Mouse (Mus musculus): ENCODE measurements around the gene 4930524B15Rik.
A peak's percentile ranks its signal among the peaks of the same experiment; 100 is the strongest.
"Not testable (repeated sequence)": the region's sequence is repeated elsewhere in the genome, so short reads cannot be mapped to it uniquely, and the experiment has no call there.

Gene 4930524B15Rik

GRCm38 (mm10) chr11:31983249-31983648 is 17.9 kb downstream of the 4930524B15Rik start:
- no peak for DNase-seq (ENCODE audit: low spot score in 2 of 2)

DNA sequence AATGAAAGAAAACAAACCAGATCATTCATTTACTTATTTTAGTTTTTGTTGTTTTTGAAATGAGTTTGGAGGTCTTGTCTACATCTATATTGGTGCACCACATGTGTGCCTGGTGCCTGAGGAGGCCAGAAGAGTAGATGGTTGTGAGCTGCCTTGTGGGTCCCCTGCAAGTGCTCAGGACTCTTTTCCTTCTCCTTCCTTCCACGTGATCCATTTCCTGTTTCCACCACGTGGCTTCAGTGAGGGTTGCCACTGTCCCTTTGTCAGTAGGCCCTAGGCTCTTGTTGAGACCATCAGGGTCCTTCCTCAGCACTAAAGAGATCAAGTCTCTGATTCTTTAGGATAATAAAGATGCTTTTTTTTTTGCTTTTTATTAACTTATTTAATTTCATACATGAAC is 19.4 kb downstream of the 4930524B15Rik start:
- no peak for DNase-seq (ENCODE audit: low spot score in 2 of 2)

DNA sequence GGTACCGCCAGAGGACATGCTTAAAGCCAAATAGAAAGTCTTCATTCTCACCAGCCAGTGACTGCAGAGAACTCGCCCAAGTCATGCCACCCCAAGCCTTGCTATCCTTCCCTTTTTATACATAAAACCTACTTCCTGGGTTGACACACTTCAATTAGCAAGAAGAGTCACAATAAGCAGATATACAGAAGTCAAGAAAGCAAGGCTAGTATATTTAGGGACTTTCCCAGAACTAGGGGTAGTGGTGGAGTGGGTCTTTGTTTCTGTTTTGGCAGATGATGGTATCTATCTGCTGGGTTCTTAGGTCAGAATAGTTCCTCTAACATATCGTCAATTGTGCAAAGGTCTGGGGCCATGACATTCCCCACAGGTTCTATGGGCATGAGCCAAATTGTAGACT is 27.1 kb downstream of the 4930524B15Rik start:
- DNase-seq (ENCODE audit: low spot score in 2 of 2), result no peak

- no peak for DNase-seq (ENCODE audit: low spot score in 2 of 2)
Measured at GRCm38 (mm10) chr11:31999716-32000115, 34.3 kb downstream of the 4930524B15Rik start.

GRCm38 (mm10) chr11:32000281-32000680 is 34.9 kb downstream of the 4930524B15Rik start, which contains the start of gene Nsg2:
Nsg2 (plus strand) TSS chr11:32000463.
- DNase-seq (ENCODE audit: low spot score in 2 of 2), result peak; percentile 72 to 92

- DNase-seq (ENCODE audit: low spot score in 2 of 2), result no peak
Measured at GRCm38 (mm10) chr11:32001181-32001910, 36.0 kb downstream of the 4930524B15Rik start.

DNA sequence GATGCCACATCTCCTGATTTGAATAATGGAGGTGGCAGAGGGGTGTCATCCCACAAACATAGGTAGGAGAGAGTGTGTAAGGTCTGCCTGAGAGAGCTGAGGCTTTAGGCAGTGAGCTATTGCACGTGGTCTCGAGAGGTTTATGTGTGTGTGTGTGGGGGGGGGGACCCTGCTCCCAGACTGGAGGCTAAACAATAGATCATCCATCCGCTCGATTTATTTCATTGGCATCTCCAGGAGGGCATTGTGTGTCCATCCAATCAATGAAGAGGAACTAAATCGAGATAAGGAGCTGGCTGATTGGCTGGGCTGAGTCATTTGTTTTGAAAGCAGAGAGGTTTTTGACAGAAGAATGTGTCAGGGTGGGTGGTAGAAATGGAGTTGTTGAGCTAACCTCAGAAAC is 37.3 kb downstream of the 4930524B15Rik start:
- peak in 1 of 2 experiments; percentile 53 for DNase-seq (ENCODE audit: low spot score in 2 of 2)

DNA sequence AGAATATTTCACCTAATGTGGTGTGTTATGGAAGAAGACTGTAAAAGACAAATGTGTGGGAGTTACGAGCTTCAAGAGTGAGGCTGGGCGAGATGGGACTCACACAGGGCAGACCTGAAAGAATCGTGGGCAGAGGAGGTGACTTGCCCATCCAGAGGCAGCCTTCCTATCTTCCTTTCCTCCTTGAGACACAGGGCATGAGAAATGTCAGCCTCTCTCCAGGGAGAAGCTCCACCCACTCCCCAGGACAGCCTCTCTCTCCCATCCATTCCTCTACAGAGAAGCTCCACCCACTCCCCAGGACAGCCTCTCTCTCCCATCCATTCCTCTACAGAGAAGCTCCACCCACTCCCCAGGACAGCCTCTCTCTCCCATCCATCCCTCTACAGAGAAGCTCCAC is 42.7 kb downstream of the 4930524B15Rik start:
- DNase-seq (ENCODE audit: low spot score in 2 of 2), result not testable (repeated sequence)

GRCm38 (mm10) chr11:32008852-32009251 is 43.5 kb downstream of the 4930524B15Rik start:
- no peak for DNase-seq (ENCODE audit: low spot score in 2 of 2)

- DNase-seq (ENCODE audit: low spot score in 2 of 2), result peak in 1 of 2 experiments; percentile 57
Measured at GRCm38 (mm10) chr11:32009961-32010662, 44.7 kb downstream of the 4930524B15Rik start.

DNA sequence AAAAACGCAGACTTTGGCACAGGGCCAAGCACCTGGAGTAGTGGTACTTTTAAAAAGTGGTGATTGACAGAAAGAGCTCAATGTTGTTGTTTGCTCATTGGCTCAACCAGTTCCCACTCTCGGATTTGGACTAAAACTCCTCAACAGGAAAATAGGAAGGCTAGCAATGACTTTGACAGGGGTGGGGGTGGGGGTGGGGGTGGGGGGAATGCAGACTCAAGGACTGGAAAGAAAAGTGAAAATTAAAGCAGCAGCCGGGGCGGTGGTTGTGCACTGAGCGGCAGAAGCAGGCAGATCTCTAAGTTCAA is 45.2 kb downstream of the 4930524B15Rik start:
- no peak for DNase-seq (ENCODE audit: low spot score in 2 of 2)

DNA sequence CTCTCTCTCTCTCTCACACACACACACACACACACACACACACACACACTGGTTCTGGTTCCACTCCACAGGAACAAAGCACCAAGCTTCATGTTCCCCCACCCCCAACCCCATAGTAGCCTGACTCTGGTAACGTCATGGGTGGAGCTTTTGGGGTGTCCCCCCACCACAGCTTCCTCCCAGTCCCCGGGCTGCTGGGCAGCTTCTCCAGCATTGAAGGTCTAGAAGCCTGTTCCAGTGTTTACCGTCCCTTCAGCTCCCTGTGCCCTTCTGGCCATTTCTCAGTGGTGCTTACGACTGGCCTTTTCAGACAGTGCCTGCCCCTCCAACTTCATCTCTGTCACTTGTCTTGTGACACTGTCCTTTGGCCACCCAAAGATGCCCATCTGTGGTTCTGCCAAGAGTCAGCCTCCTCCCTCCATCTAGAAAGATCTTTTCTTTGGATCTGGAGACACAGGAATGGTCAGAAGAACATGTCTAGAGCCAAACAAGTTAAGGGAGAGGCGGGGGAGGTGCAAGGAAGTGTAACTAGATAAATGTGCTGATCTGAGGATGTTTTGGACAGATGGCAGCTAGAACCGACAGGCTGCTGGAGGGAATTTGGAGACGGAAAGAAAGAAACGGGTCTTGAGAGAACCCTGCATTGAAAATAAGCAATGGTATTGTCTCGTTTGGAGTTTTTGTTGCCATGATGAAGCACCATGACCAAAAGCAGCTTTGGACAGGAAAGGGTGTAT is 46.6 kb downstream of the 4930524B15Rik start:
- peak in 1 of 2 experiments; percentile 59 for DNase-seq (ENCODE audit: low spot score in 2 of 2)

DNA sequence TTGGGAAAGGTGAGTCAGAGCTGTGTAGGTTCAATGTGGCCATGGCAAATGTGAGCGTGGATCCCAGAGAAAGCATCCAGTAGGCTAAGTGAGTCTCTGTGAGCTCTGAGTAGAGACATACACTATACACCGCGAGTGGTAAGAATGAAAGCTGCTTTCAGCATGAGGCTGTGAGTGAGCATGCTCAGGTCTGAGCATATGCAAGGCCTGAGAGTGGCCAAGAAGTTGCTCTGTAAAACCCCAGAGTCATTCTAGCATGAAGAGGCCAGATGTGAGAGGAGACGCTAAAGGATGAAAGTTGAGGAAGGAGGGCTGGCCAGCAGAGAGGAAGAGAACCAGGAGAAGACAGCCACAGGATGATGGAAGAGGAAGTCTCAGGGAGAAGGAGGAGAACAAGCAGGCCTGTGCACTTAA is 47.6 kb downstream of the 4930524B15Rik start:
- DNase-seq (ENCODE audit: low spot score in 2 of 2), result no peak

- no peak for DNase-seq (ENCODE audit: low spot score in 2 of 2)
Measured at GRCm38 (mm10) chr11:32013561-32013960, 48.2 kb downstream of the 4930524B15Rik start.

DNA sequence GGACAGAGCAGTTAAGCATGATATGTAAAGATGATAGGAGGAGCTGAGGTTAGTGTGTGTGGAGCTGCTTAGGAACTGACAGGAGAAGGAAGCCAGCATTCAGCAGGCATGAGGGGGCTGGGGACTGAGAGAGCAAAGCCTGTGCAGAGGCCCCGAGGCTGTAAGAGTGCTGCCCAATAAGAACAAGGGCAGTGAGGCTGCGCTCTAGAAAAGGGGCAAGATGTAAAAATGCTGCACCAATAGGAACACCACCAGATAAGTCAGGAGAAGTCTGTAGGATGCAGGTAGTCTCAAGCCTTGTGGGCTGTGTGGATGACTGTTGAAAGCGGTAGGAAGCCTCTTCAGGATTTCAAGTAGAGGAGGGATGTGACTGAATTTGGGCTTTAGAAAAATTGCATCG is 52.8 kb downstream of the 4930524B15Rik start:
- no peak for DNase-seq (ENCODE audit: low spot score in 2 of 2)

DNA sequence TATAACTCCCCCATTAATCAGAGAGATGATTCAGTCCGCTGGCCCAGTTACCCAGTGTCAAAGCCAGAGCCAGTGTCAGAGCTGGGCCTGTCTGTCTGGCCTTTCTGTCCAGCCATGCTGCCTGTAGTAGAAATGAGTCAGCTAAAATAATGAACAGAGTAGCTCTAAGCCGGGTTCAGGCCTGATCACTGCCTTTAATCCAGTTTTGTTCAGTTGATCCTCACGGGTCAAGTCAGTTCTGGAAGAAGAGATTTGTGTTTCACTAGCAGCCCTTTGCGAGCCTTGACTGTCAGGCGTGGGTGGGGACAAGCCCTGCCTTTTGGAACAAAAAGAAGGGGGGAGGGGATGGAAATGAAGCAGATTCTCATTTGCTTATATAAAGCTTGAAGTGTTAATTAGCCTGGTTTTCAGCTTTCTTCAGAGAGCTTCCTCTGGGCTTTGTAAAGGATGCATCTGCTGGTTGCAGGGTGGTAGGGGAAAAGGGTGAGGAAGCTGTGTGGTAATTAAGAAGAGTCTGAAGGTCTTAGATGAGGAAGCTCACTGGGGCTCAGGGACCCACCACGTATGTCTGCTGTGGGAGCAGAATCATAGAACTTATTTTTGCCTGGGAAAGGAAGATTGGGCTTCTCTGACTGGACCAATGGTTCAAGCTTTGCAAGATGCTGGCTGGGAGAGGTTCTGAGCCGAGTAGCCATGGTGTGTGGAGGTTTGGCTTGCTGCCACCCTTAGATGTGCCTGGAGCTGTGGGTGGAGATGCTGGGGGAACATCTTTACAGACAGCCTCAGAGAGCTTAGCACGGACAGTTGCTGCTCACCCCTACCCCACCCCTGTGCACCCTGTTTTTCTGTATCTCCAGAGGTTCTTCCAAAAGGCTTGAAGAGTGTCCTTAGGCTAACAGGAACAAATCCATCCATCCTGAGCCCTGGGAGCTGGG is 54.9 kb downstream of the 4930524B15Rik start:
- DNase-seq (ENCODE audit: low spot score in 2 of 2), result peak; percentile 66 to 68

- DNase-seq (ENCODE audit: low spot score in 2 of 2), result no peak
Measured at GRCm38 (mm10) chr11:32026634-32027033, 61.2 kb downstream of the 4930524B15Rik start.

DNA sequence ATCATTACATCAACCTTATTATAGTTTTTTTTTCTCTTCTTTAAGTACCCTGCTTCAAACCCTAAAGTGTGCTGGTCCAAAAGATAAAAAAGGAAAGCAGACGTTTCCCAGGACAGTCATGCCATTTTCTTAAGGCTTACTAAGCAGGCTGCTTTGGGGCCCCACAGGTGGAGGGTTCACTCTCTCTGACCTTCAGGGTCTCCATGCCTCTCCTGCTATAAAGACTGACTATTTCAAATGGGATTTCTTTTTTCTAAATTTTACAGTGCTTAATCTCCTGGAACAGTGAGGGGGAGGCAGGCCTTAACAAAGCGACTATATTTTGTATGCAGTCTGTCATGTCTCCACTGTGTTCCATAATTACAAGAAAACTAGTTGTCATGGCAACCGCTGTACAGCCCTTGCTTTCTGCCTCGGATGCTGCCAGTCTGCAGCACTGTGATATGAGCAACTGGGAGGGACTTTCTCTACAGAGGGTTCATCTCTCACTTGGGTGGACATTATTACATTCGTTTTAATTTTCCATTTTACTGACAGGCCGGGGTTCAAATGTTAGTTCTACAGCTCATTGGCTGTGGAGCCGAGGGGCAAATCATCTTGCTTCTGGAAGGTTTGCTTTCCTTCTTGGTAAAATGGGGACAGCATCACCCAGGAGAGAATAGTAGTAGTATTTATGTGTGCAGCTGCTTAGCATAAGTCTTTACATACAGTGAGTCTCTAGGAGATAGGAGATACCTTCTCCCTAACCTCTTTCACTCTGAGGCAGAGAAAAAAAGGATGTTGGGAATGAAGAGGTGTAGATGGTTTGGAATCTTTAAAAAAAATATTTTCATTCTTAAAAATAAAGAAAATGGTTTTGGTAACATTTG is 62.3 kb downstream of the 4930524B15Rik start:
- peak; percentile 68 to 76 for DNase-seq (ENCODE audit: low spot score in 2 of 2)

GRCm38 (mm10) chr11:32028605-32029004 is 63.2 kb downstream of the 4930524B15Rik start:
- DNase-seq (ENCODE audit: low spot score in 2 of 2), result no peak
